Mouse (Mus musculus) common myeloid progenitor, adult 5-6 weeks (primary cell): ENCODE results near the gene Gm17361. TPM values are rescaled to one million over a fixed set of nuclear protein-coding genes. Genes with fewer than 3 reads are reported as not detected.
"Not testable (repeated sequence)": the region's sequence is repeated elsewhere in the genome, so short reads cannot be mapped to it uniquely, and the experiment has no call there.

Experiments used
- ATAC-seq: replicated peaks from 2 replicates; pipeline ENCODE4 v1.8.0; 2016; ENCODE audit warnings: low read depth, mild to moderate bottlenecking, moderate TSS enrichment, inconsistent platforms; ENCODE audit not compliant: poor library complexity, severe bottlenecking
- total RNA-seq: library from RNA; stranded (forward); fragments of 200-1000, 187-1606 nt; gene quantifications from 2 replicates; pipeline ENCODE4 v1.2.3, GENCODE M21; 2017

The Gm17361 gene
- total RNA-seq = not detected in 2 replicates

DNA sequence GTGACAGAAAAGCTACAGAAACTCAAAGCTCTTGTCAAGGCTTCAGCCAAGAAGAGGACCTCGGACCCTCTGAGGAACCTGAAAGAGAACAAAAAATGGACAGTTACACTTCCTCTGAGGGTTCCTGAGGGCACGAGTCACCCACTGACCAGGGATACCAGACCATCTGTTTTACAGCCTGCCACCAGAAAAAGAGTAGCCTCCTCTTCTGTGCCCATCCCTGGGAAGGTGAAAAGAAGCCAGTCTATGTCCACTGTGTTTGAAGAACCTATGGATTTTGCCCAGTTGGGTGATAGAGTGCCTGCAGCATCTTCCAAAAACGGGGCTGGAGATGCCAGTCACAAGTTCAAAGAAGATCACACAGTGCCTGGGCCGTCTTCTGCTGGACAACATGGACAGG, at the start of gene Gm17361:
TSS of gene Gm17361 (plus strand) at position 301 of the 400 bp plus-strand sequence.
- not testable (repeated sequence) for ATAC-seq
